Comparison of ENCODE assay signal across 30 mouse cellular contexts in the genomic region with DNA sequence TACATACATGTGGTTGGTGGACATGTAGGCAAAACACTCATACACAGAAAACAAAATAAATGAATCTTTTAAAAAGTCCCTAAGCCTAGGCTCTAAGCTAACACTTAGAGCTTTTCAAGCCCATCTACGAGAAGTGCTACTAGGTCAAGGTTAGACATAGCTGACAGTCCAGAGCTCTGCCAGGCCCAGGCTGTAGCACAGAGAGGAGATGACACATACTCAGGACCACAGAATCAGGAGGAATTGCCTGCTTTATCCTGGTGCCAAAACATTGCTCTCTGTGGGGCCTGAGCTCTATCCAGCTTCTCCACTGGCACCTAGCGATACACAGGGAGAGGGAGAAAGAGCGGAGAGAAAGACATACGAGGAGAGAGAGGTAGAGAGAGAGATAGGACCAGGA. TPM values are rescaled to one million over a fixed set of nuclear protein-coding genes. Genes with fewer than 3 reads are reported as not detected.
"Had no signal": no experiment of that assay in that cellular context is flagged by ENCODE, and none has a peak within 500 bp of the region (broad histone marks: within the 10 kb centered on the region; RNA-seq: fewer than 3 reads in every experiment).

No protein-coding gene starts in this region.

- H3K27ac ChIP-seq: kidney, postnatal 0 days; layer of hippocampus, adult 2 months; limb, embryonic 10.5 days; limb, embryonic 13.5 days; liver, embryonic 12.5 days; liver, embryonic 15.5 days; lung, embryonic 15.5 days; midbrain, embryonic 15.5 days; neural tube, embryonic 12.5 days; neural tube, embryonic 15.5 days had no signal

- H3K27me3 ChIP-seq: limb, embryonic 13.5 days; liver, embryonic 12.5 days; liver, embryonic 15.5 days; lung, embryonic 15.5 days; midbrain, embryonic 15.5 days; neural tube, embryonic 12.5 days; neural tube, embryonic 15.5 days had no signal

- H3K36me3 ChIP-seq: limb, embryonic 10.5 days; limb, embryonic 13.5 days; liver, embryonic 12.5 days; liver, embryonic 15.5 days; lung, embryonic 15.5 days; midbrain, embryonic 15.5 days; neural tube, embryonic 12.5 days; neural tube, embryonic 15.5 days had no signal

- DNase-seq: kidney, adult 2 months; layer of hippocampus, adult 9-11 months; liver; lung, adult 18-20 months; lung, postnatal 10 days; lung, postnatal 36 days; right cerebral cortex, adult 18-20 months; right cerebral cortex, postnatal 14 days; right cerebral cortex, postnatal 4 days; thymus, adult 18-20 months; thymus, postnatal 36 days had no signal

- ATAC-seq: liver, embryonic 12.5 days; midbrain, embryonic 15.5 days had no signal

- H3K4me3 ChIP-seq: layer of hippocampus, adult 2 months; limb, embryonic 10.5 days; limb, embryonic 13.5 days; liver, embryonic 12.5 days; liver, embryonic 15.5 days; lung, embryonic 15.5 days; megakaryocyte, embryonic 14.5 days; midbrain, embryonic 15.5 days; neural tube, embryonic 12.5 days; neural tube, embryonic 15.5 days had no signal

- H3K4me1 ChIP-seq: limb, embryonic 13.5 days; liver, embryonic 12.5 days; liver, embryonic 15.5 days; lung, embryonic 15.5 days; megakaryocyte, embryonic 14.5 days; midbrain, embryonic 15.5 days; neural tube, embryonic 12.5 days; neural tube, embryonic 15.5 days had no signal

- H3K9ac ChIP-seq: limb, embryonic 13.5 days; liver, embryonic 12.5 days; liver, embryonic 15.5 days; lung, embryonic 15.5 days; midbrain, embryonic 15.5 days; neural tube, embryonic 12.5 days; neural tube, embryonic 15.5 days had no signal

- H3K4me2 ChIP-seq: limb, embryonic 13.5 days; liver, embryonic 12.5 days; liver, embryonic 15.5 days; lung, embryonic 15.5 days; midbrain, embryonic 11.5 days; midbrain, embryonic 15.5 days; neural tube, embryonic 12.5 days; neural tube, embryonic 15.5 days had no signal

- H3K9me3 ChIP-seq: limb, embryonic 10.5 days; limb, embryonic 13.5 days; liver, embryonic 12.5 days; liver, embryonic 15.5 days; lung, embryonic 15.5 days; megakaryocyte, embryonic 14.5 days; midbrain, embryonic 15.5 days; neural tube, embryonic 12.5 days; neural tube, embryonic 15.5 days had no signal

RNA-seq across cellular contexts. Expression of a gene that starts 2.5 kb away (rescaled TPM):
- polyA plus RNA-seq: kidney, adult 2 months; kidney, embryonic 14.5 days; large intestine, adult 2 months; limb, embryonic 10.5 days; limb, embryonic 13.5 days; midbrain, embryonic 11.5 days; neural tube, embryonic 12.5 days; neural tube, embryonic 15.5 days; urinary bladder, adult 2 months had no signal

RNA-seq across cellular contexts. Expression of a gene that starts 30.5 kb away (rescaled TPM):
- total RNA-seq: layer of hippocampus, adult 2 months; layer of hippocampus, postnatal 25 days; left cerebral cortex, adult 18-20 months; left cerebral cortex, postnatal 25 days had no signal
- polyA plus RNA-seq: liver, embryonic 12.5 days; liver, embryonic 15.5 days; neural tube, embryonic 12.5 days had no signal

RNA-seq across cellular contexts. Expression of a gene that starts 30.7 kb away (rescaled TPM):
- total RNA-seq: layer of hippocampus, adult 2 months; layer of hippocampus, postnatal 25 days; left cerebral cortex, adult 18-20 months; left cerebral cortex, postnatal 25 days had no signal
- polyA plus RNA-seq: kidney, adult 2 months; kidney, embryonic 14.5 days; kidney, postnatal 0 days; large intestine, adult 2 months; limb, embryonic 10.5 days; limb, embryonic 13.5 days; liver, embryonic 12.5 days; liver, embryonic 15.5 days; lung, embryonic 15.5 days; midbrain, embryonic 11.5 days; midbrain, embryonic 15.5 days; neural tube, embryonic 12.5 days; neural tube, embryonic 15.5 days; stomach, embryonic 14.5 days; urinary bladder, adult 2 months had no signal

RNA-seq across cellular contexts. Expression of a gene that starts 50.4 kb away (rescaled TPM):
- total RNA-seq: layer of hippocampus, adult 2 months; layer of hippocampus, postnatal 25 days; left cerebral cortex, adult 18-20 months; left cerebral cortex, postnatal 25 days had no signal
- polyA plus RNA-seq: kidney, adult 2 months; kidney, embryonic 14.5 days; kidney, postnatal 0 days; large intestine, adult 2 months; limb, embryonic 10.5 days; limb, embryonic 13.5 days; liver, embryonic 15.5 days; midbrain, embryonic 11.5 days; midbrain, embryonic 15.5 days; neural tube, embryonic 12.5 days; neural tube, embryonic 15.5 days; stomach, embryonic 14.5 days; urinary bladder, adult 2 months had no signal
